Mouse (Mus musculus) lung, adult 10 weeks (tissue): ENCODE data around the gene Luc7l2. TPM values are rescaled to one million over a fixed set of nuclear protein-coding genes. Genes with fewer than 3 reads are reported as not detected.

Source experiments
- polyA plus RNA-seq: library from polyadenylated mRNA; stranded (reverse); fragments of 350-450 nt; fragmentation: Illumina TruSeq; extraction: RNeasy Lipid Tissue Mini Kit (QIAGEN cat#74804); gene quantifications from one replicate; pipeline ENCODE4 v1.2.3, GENCODE M21; 2014; ENCODE audit warnings: low read depth, low replicate concordance; ENCODE audit not compliant: insufficient read depth

Luc7l2 gene
- 48.3 TPM for polyA plus RNA-seq

GRCm38 (mm10) chr6:38551062-38551988, at the start of gene Luc7l2:
Gene Luc7l2, plus strand, starts transcription at chr6:38551334.

GRCm38 (mm10) chr6:38533428-38534405, 17.4 kb upstream of the Luc7l2 start, which contains the start of gene Fmc1:
Gene Fmc1, plus strand, starts transcription at chr6:38533502.

GRCm38 (mm10) chr6:38636852-38637618, 85.9 kb downstream of the Luc7l2 start, which contains the start of gene Klrg2:
Gene Klrg2, minus strand, starts transcription at chr6:38637242.

Other genes starting within 250 kb of the Luc7l2 start
- gene Zc3hav1, start 196.7 kb upstream of the Luc7l2 start, polyA plus RNA-seq = 20.6 TPM
- gene Ttc26, start 169.9 kb upstream of the Luc7l2 start, polyA plus RNA-seq = 2.4 TPM
- 3.5 TPM for gene Ubn2, start 117.4 kb upstream of the Luc7l2 start, polyA plus RNA-seq
- 91.3 TPM for gene Fmc1, start 17.8 kb upstream of the Luc7l2 start, polyA plus RNA-seq
- 1.5 TPM for gene Klrg2, start 85.9 kb downstream of the Luc7l2 start, polyA plus RNA-seq
- gene Clec2l, start 111.7 kb downstream of the Luc7l2 start, polyA plus RNA-seq = not detected